Mouse (Mus musculus) gastrocnemius, adult 8-10 months (tissue): ENCODE results near the gene Btnl9. TPM values are rescaled to one million over a fixed set of nuclear protein-coding genes. Genes with fewer than 3 reads are reported as not detected.
A peak's percentile ranks its signal among the peaks of the same experiment; 100 is the strongest.
"Not testable (repeated sequence)": the region's sequence is repeated elsewhere in the genome, so short reads cannot be mapped to it uniquely, and the experiment has no call there.

Experiments
- DNase-seq, 2 experiments: peaks; one replicate each; pipeline ENCODE4 v3.0.0; 2022; ENCODE audit warnings: low spot score in 2 of 2
- total RNA-seq, 4 experiments: library from RNA; stranded (reverse); gene quantifications; 2 replicates each; pipeline ENCODE4 v1.2.4; 2022

Gene Btnl9
- 1 to 10 TPM in 3 of 4 experiments, under 1 TPM in 1; 0.96 to 2.6 (median 2.0) TPM for total RNA-seq

DNA sequence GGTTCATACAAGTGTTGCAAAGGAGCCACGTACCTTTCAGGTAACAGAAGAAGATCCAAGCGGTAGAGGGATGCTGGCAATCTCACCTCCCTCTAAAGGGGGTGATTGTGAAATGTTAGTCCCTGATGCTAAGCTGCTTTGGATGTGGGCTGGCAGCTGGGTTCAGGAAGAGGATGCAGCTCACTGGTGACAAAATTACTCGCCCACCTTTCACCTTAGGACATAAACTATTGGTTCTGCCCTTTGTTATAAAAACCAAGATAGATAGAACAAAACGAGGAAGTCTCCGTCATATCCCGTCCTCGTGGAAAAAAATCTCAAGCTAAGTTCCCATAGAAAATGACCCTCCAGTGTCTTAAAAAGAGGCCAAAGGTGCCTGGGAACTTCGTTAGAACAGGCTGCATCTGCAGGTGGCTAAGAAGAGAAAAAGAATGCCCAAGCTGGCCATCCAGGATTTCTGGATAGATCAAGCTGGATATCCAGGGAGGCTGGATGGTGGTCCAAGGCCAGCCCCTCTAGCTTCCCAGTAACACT, at the start of gene Btnl9:
Gene Btnl9 (minus strand): TSS at position 205 of the 534 bp plus-strand sequence.
- no peak for DNase-seq

DNA sequence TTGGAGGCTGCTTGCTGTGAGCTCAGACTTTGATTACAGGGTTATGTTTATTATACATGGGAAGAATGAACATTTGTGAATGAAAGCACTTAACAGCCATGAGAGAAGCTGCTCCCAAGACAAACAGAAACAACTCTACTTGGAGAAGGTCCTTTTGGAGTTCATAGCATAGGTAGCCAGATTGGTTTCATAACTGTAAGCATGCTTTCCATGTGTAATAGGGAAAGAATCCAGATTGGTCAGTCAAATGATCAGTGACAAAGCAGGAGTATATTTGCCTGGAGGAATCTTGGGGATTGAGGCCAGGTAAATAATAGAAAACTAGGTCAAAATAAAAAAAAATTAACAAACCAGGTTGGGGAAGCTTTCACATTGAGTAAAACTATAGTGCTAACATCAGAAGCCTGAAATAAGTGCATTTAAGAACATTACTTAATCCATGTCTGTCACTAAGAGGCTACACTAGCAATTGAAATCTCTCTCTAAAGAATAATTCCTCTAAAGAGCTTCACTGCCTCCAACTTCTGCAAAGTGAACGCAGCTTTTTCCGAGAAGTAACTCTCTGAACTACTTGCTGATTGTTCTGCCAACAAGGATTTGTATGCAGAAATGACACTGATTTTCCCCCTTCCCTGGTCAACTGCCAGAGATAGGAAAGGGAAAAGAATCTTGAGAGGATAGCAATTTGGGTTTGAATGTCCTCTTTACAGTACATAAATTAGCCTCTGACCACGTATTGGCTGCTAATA, 48.7 kb upstream of the Btnl9 start:
- no peak for DNase-seq

DNA sequence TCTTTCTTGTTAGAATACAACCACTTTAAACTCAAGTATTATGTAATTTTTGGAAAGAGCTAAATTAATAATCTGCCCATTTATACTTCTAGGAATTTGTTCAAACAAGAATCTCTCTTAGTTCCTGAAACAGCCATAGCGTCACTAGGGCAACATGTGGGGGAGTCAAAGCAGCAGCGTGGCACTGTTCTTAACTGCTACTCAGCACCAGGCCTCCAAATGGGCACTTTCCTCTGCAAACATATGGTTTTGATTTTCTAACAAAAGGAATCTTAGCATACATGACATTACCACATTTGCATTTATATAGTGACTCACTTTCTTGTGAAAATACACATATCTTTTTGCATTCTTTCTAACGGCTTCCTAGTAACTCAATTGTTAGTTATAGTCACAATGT, 45.8 kb upstream of the Btnl9 start:
- no peak for DNase-seq

DNA sequence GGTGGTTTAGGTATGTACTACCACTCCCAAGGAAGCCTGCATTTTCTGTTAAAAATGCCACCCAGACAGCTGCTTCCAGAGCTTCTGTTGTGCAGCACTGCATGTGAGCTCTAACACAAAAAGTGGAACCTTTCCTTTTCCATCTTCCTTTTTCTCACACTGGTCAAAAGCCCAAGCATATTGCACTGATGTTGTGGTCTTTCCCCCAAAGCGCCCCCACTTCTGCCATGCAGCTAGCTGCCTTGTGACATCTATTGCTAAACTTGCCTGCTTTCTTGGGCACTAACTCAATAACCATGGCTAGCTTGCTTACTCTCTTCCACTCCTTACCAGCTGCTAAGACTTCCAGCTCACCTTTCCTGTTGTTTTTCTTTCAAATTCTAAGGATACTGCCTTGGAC, 37.5 kb upstream of the Btnl9 start:
- DNase-seq = no peak

- DNase-seq = no peak
Measured at GRCm38 (mm10) chr11:49219271-49219670, 32.3 kb upstream of the Btnl9 start.

DNA sequence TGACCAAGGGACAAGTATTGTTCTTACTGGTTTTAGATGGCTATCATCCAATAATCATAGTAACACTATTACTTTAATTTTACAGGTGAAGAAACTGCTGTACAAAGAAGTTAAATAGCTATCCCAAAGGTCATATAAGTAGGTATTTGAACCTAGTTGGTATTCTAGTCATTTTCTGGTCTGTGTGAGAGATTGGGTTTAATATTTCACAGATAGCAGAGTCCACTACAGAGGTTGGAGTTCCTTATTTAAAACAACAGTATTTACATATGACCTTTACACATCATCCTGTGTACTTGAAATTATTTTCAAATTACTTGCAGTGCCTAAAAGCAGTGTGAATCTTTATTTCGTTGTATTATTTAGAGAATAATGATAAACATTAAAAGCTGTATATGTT, 26.5 kb upstream of the Btnl9 start:
- no peak for DNase-seq

- no peak for DNase-seq
Measured at GRCm38 (mm10) chr11:49212577-49212976, 25.6 kb upstream of the Btnl9 start.

- no peak for DNase-seq
Measured at GRCm38 (mm10) chr11:49207495-49207894, 20.5 kb upstream of the Btnl9 start.

DNA sequence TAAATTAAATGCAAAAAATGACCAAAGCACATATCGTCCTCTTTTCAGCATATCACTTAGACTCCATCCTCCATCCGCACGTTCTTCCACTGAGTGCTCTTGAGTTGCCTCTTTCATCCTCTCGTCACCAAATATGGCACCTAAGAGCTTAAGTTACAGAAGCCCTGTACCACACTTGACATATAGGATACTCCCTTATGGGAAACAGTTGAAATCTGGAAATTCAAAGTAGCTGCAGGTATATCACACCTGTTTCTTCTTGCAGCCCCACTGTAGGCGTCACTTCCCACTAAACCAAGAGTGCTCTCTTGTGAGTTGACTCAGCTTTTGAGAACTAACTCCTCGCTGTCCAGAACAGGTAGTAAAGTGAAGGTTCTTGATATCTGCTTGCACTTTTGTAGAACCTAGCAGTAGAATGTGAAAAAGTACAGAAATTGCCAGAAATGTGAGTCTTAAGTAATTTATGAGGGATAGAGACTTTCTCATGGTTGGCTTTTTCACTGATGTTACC, 18.2 kb upstream of the Btnl9 start:
- no peak for DNase-seq

- DNase-seq = no peak
Measured at GRCm38 (mm10) chr11:49203771-49204497, 17.0 kb upstream of the Btnl9 start.

DNA sequence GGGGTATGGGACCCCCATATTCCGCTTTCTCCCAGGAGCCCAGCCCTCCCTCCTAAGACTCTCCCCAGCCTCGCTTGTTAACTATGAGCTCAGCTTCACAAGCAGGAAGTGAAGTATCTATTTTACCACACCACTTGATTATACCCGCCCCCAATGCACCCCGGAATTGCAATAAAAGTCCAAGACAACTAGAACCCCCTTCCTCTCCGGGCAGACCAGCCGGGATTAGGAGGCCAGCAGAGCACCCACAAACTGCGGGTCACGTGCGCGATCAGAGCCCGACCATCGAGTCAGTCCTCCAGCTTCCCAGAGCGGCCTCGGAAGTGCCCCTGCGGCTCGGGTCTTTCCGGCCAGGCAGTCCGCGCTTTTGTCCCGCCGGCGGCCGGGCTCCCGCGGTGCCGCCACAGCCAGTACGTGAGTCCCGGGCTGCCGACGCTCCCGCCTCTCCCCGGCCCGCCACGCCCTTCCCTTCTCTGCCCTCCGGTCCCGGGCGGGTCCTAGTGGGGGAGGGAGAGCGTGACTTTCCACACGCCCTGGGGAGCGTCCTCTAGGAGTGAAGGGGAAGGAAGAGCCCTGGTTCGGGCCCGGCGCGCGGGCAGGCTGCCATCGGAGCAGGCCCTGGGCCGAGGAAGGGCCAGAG, 16.3 kb upstream of the Btnl9 start, which contains the start of gene Zfp62:
Gene Zfp62 (plus strand): TSS at position 164 of the 640 bp plus-strand sequence.
- peak; percentile 93 to 94 for DNase-seq

- no peak for DNase-seq
Measured at GRCm38 (mm10) chr11:49202523-49203061, 15.6 kb upstream of the Btnl9 start.

DNA sequence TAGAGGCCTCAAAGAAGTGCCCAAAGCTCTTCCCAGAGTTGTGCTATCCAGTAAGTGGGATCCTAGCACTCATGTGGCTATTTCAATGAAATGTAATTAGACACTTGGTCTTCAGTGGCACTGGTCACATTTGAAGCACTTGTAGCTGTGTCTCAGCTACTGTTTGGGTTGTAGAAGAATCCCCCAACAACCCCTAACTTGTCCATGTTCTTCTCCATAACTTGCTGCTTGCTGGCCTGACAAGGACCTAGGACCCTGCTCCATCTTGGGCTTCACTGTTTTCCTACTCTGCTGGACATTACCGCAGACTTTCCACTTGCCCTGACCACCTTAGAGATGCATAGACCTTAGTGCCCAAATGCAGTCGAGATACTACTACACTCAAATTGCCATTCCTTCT, 15.1 kb upstream of the Btnl9 start:
- DNase-seq = no peak

- no peak for DNase-seq
Measured at GRCm38 (mm10) chr11:49201142-49201541, 14.2 kb upstream of the Btnl9 start.

DNA sequence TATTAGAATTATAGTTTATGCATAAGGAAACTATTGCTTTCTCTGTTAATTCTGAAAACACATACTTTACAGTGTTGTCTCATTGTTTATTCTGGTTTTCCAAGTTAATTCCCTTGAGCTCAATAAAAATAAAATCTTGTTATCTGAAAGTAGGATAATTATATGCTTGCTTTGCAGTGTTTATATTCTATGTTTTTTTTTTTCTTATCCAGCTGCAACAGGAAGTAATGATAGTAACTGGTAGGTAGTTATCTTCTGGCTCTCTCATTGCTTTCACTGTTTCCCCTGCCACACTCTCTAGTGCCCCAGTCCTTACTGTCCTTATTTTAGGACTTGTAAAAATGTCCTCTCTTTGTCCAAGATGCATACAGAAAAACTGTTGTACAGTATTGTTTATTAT, 13.7 kb upstream of the Btnl9 start:
- no peak for DNase-seq

- no peak for DNase-seq
Measured at GRCm38 (mm10) chr11:49195819-49196322, 8.9 kb upstream of the Btnl9 start.

- DNase-seq = not testable (repeated sequence)
Measured at GRCm38 (mm10) chr11:49194771-49195170, 7.8 kb upstream of the Btnl9 start.

DNA sequence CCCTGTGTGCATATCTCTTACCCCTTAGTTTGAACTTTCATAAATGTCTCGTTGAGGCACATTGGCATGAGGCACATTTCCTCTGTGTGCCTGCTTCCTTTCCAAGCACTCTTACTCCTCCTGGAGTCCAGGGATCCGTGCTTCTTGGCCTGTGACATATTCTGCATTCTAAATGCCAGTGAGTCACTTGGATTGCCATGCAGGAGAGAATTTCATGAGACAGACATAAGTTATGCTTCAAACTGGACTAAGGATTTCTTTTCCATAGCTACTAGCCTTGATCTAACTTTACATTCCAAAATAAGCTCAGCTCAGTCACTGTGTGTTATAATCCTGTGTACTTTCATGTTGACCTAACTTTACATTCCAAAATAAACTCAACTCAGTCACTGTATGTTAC, 4.1 kb upstream of the Btnl9 start:
- DNase-seq = no peak

DNA sequence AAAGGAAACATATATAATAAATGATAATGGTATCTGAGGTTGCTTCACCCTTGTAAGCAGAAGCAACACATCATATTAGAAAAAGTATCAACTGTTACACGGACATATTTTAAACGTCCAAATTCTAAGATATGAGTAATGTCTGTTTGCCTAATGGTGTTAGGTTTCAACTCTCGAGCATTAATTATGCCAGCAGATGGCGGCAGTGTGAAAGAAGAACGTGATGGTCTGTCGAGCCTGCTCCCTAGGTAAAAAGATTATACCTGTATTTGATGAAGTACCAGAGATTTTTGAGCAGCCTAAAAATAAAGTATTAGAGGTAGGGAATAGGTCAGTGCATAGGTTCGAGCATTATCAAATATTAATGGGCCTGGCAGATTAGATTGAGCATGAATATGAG, 2.8 kb upstream of the Btnl9 start:
- peak; percentile 15 to 27 for DNase-seq

DNA sequence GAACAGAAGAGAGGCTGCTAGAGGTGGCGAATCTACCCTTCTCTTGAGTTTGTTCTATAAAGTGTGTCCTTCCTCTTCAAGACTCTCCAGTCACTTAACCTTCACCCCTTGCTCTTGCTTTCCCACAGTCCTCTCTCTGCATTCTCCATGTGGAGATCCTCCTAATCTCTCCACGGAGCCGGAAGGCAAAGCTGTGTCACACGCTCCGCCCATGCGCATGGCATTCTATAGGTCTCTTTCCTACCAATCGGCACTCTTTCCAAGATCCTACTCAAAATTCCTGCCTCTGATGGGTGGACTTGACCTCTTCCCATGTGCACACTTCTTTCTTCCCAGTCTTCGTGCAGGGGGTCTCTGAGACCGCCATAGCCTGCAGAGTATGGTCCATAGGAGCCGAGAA, 742 bp upstream of the Btnl9 start:
- no peak for DNase-seq

GRCm38 (mm10) chr11:49186452-49186851, 507 bp downstream of the Btnl9 start:
- no peak for DNase-seq
